Mouse (Mus musculus) hindbrain, postnatal 0 days (tissue): ENCODE data around the gene Tpt1. TPM values are rescaled to one million over a fixed set of nuclear protein-coding genes. Genes with fewer than 3 reads are reported as not detected.
A peak's percentile ranks its signal among the peaks of the same experiment; 100 is the strongest.

Experiments
- ATAC-seq: fragments of 200-750 bp; cut with Nextera tagmentation; 2 replicates; pipeline ENCODE4 v1.8.0; 2017; ENCODE audit warnings: mild to moderate bottlenecking, moderate TSS enrichment, moderate library complexity
- DNase-seq: peaks from one replicate; pipeline ENCODE4 v3.0.0-alpha.2; 2015; ENCODE audit warnings: low spot score
- H3K27ac ChIP-seq: fragments of 300-500 bp; sonication (generic); 2 replicates; pipeline ENCODE4 v1.5.1; 2014; ENCODE audit warnings: mild to moderate bottlenecking
- H3K27me3 ChIP-seq: fragments of 300-500 bp; sonication (generic); 2 replicates; pipeline ENCODE4 v1.6.1; 2014; ENCODE audit warnings: low read length, mixed read lengths; ENCODE audit not compliant: insufficient read depth
- H3K36me3 ChIP-seq: fragments of 300-500 bp; sonication (generic); 2 replicates; pipeline ENCODE4 v1.6.1; 2014; ENCODE audit warnings: low read length, mixed read lengths; ENCODE audit not compliant: insufficient read depth
- H3K4me1 ChIP-seq: fragments of 300-500 bp; sonication (generic); 2 replicates; pipeline ENCODE4 v1.6.1; 2014; ENCODE audit warnings: antibody characterized with exemption, low read length, mixed read lengths; ENCODE audit not compliant: insufficient read depth
- H3K4me2 ChIP-seq: fragments of 300-500 bp; sonication (generic); 2 replicates; pipeline ENCODE4 v1.6.1; 2014; ENCODE audit warnings: low read depth, mild to moderate bottlenecking, low read length, moderate library complexity, mixed read lengths
- H3K4me3 ChIP-seq: fragments of 300-500 bp; sonication (generic); 2 replicates; pipeline ENCODE4 v1.5.1; 2014; ENCODE audit warnings: low read length
- H3K9ac ChIP-seq: fragments of 300-500 bp; sonication (generic); replicated peaks from 2 replicates; pipeline ENCODE4 v1.6.1; 2014; ENCODE audit warnings: mild to moderate bottlenecking, low read length, moderate library complexity, mixed read lengths
- H3K9me3 ChIP-seq: fragments of 300-500 bp; sonication (generic); 2 replicates; pipeline ENCODE4 v1.6.1; 2016; ENCODE audit warnings: low read length, mixed read lengths
- CTCF ChIP-seq: IDR thresholded peaks from 2 replicates; pipeline ENCODE4 v1.5.1; 2016; ENCODE audit warnings: antibody characterized with exemption, control low read depth, low read depth
- WGBS: fragments of 180-500 bp; shearing (Covaris S2); extraction: QIAGEN DNeasy Blood & Tissue Kit; methylation state at CpG from one replicate; pipeline ENCODE4 v1.1.7; 2014; 5-methylcytosine and 5-hydroxymethylcytosine counted together
- polyA plus RNA-seq: library from polyadenylated mRNA; unstranded; fragments of >200 nt; fragmentation: Nextera tagmentation; extraction: Ambion mirVana; gene quantifications from 2 replicates; pipeline ENCODE4 v1.2.1, GENCODE M21; 2015
- total RNA-seq: library from RNA; depleted of rRNA; stranded (reverse); fragments of >200 nt; gene quantifications from 2 replicates; pipeline ENCODE4 v1.2.3, GENCODE M21; 2014

The Tpt1 gene
- total and polyA plus RNA-seq, 2 experiments from 2014 or later: 433 to 731 TPM

DNA sequence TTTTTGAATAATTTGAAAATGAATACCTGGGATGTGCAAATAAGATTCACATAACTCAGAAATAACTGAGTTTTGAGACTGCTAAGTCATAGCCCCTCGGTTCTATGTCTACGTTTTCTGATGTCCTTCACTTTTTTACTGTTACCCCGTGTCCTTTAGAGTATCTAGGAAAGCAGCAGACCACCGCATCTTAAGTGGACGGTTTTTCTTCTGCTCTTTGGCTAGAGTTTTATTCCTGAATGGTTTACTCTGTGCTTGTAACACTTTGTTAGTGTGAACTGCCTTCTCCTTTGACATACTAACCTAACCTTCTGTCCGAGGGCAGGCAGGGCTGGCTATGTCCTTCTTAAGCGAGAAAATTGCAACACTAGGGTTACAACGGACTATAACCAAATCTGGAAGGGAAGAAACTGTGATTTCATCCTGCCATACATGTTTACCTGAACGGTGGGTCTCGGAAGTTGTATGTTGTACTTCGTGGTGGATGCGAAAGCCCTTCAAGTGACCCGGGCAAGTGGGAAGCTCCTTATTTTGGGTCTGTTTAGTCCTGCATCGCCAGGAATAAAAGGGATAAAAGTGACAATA, 690 bp upstream of the Tpt1 start:
- DNase-seq (no peak), ATAC-seq (no peak)
- Histone ChIP-seq H3K9me3 (no peaks in the 10 kb centered on the region), H3K27ac (peak overlapping the region; percentile 99), H3K27me3 (no peaks in the 10 kb centered on the region), H3K4me1 (peaks cover 3% of the 10 kb centered on the region; the same call in 1 of the 2 replicates), H3K9ac (peak overlapping the region; percentile 94), H3K4me3 (peak overlapping the region; percentile 88), H3K36me3 (peaks cover 19% of the 10 kb centered on the region), H3K4me2 (peak overlapping the region; percentile 83)
- WGBS: 6% methylated on average over 14 of the region's 14 CpGs
- no peak for TF ChIP-seq CTCF

DNA sequence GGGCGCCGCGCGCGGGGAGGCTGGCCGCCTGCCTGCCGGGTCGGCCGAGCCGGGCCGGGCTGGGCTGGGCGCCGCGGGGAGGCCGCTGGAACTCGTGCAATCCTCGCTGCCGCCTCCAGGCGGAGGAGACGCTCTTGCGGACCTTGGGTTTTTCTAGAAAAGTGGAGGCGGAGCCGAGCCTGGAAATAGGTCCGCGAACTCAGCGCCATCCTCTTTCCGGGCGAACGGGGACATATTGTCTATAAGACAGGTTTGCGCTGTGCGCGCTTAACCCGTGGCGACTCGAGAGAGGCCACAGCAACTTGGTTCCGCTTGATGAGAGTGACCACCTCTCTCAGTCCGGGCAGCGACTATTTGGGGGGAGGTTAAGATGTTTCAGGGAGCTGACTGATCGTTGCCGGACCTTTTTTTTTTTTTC, 814 bp downstream of the Tpt1 start:
- Histone ChIP-seq H3K36me3 (peaks cover 31% of the 10 kb centered on the region), H3K27me3 (no peaks in the 10 kb centered on the region), H3K4me3 (peak overlapping the region; percentile 88), H3K9ac (peak overlapping the region; percentile 94), H3K4me1 (peaks cover 3% of the 10 kb centered on the region; the same call in 1 of the 2 replicates), H3K4me2 (peak overlapping the region; percentile 62), H3K27ac (peak overlapping the region; percentile 99), H3K9me3 (no peaks in the 10 kb centered on the region)
- WGBS: under 1% methylated on average over 38 of the region's 40 CpGs
- ATAC-seq (peak; percentile 60), DNase-seq (peak; percentile 95)
- peak; percentile 63 for TF ChIP-seq CTCF

DNA sequence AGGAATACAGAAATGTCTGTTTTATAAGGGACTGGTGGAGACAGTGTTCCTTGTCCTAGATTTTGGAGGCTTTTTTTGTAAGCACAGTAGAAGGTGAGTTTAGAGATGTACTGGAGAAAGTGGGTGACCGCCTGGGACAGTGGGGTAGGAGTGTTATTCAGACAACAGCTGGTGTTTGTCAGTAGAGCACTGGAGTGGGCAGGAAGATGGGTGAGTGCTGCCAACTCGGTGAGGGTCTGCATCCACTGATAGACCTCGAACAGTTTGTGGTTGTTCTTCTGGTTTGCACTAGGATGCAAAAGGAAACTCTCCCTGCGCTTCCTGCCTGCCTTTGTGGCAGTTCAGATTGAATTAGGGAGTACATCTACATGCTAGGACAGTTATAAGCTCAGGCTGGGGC, 2.8 kb downstream of the Tpt1 start:
- Histone ChIP-seq H3K4me2 (no peak overlapping the region), H3K9me3 (no peaks in the 10 kb centered on the region), H3K27ac (no peak overlapping the region), H3K36me3 (peaks cover 31% of the 10 kb centered on the region), H3K9ac (no peak overlapping the region), H3K4me1 (peaks cover 3% of the 10 kb centered on the region; the same call in 1 of the 2 replicates), H3K27me3 (no peaks in the 10 kb centered on the region), H3K4me3 (no peak overlapping the region)
- no peak for TF ChIP-seq CTCF
- DNase-seq (no peak), ATAC-seq (no peak)
- WGBS: 86% methylated on average over 4 of the region's 4 CpGs

DNA sequence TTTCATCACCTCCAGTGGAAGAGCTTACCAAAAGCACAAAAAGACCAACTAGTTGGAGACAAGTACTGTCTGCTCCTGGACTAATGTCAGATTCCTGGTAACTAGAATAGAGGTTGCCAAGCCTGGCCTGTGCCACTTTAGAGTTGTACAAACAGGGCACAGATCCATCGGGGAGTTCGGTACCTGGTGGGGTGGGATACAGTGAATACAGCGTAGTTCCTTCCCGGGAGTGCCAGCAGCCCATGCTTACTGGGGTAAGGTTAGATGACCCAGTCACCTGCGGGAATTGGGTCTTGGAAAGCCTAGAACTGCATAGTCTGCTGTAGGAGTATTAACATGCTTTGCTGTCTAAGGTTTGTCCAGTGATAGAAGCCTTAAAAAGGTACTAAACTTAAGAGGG, 3.6 kb downstream of the Tpt1 start:
- peaks cover 31% of the 10 kb centered on the region for H3K36me3 ChIP-seq
- WGBS: 93% methylated on average over 5 of the region's 5 CpGs

DNA sequence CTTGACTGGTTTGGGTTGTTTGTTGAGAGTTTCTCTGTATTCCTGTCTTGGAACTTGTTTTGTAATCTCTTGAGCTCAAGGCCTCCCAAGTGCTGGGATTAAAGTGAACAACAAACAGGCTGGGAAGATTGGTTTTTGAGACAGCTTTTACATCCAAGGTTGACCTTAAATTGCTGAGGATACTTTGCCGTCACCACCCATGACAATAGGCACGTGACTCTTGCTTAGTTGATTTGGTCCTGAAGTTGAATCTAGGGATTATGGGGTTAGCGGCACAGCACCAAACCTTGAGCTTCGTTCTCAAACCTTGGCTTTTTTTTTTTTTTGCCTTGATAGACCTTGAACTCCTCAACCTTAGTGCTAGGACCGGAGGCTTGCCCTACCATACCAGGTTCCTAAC, 4.3 kb downstream of the Tpt1 start:
- H3K27ac ChIP-seq: no peak overlapping the region
- H3K9me3 ChIP-seq: no peaks in the 10 kb centered on the region
- peaks cover 31% of the 10 kb centered on the region for H3K36me3 ChIP-seq
- H3K4me3 ChIP-seq: no peak overlapping the region
- H3K9ac ChIP-seq: no peak overlapping the region
- H3K4me2 ChIP-seq: no peak overlapping the region
- no peak for TF ChIP-seq CTCF
- H3K4me1 ChIP-seq: peaks cover 1% of the 10 kb centered on the region; the same call in 1 of the 2 replicates
- ATAC-seq: no peak
- no peaks in the 10 kb centered on the region for H3K27me3 ChIP-seq
- DNase-seq: no peak
- WGBS: 76% methylated on average over 5 of the region's 5 CpGs

More for the DNA sequence above, 3.6 kb downstream of the Tpt1 start:
- DNase-seq (no peak), ATAC-seq (no peak)
- Histone ChIP-seq H3K4me2 (no peak overlapping the region), H3K27ac (no peak overlapping the region), H3K27me3 (no peaks in the 10 kb centered on the region), H3K9me3 (no peaks in the 10 kb centered on the region), H3K9ac (no peak overlapping the region), H3K4me3 (no peak overlapping the region), H3K4me1 (peaks cover 3% of the 10 kb centered on the region; the same call in 1 of the 2 replicates)
- no peak for TF ChIP-seq CTCF

DNA sequence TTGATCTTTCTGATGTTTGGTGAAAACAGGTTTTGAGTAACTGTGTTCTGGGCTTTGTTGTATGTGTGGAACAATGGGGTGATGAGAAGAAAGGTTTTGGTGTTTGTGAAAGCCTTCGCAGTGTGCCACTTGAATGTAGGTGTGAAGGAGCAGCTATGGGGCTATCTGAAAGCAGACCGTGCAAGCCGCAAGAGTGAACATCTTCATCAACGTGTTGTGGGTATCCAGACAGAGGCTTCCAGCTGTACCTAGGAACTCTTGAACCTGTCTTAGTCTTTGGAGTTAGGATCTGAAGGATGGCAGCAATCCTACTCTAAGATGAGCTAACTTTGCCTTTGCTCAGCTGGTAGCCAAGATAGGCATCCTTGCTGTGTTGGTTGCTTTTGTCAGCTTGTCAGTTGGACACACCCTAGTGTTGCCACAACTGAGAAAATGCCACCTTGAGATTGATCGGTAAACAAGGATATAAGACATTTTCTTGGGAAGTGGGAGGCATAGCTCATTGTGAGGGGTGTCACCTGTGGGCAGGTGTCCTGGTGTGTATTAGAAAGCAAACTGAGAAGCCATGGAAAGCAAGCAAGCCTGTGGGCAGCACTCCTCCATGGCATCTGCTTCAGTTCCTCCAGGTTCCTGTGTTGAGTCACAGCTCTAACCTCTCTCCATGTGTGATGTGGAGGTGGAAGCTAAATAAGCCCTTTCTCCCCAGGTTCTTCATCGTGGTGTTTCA, 5.1 kb downstream of the Tpt1 start:
- Histone ChIP-seq H3K36me3 (peaks cover 31% of the 10 kb centered on the region), H3K4me2 (no peak overlapping the region), H3K9me3 (no peaks in the 10 kb centered on the region), H3K9ac (no peak overlapping the region), H3K4me1 (no peaks in the 10 kb centered on the region), H3K4me3 (no peak overlapping the region), H3K27ac (no peak overlapping the region), H3K27me3 (no peaks in the 10 kb centered on the region)
- DNase-seq: no peak
- TF ChIP-seq CTCF: no peak
- ATAC-seq: no peak
- WGBS: 82% methylated on average over 6 of the region's 6 CpGs

DNA sequence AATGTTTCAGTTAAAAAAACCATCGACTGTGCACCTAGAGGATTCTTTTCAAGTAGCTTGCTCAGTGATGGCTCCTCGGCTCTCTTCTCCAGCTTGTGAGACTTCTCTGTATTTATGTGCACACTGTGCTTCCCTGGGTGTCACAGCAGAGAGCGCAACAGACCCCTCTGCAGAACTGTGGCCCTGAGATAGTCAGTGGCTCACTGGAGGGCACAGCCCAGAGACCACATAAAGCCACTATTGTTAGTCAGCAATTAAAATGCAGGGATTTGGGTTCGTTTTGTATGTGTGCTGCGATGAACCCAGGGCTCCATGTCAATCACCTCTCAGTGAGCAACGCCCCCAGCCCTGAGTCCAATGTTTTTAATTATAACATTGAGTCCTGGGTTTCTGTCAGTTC, 5.9 kb downstream of the Tpt1 start:
- Histone ChIP-seq H3K4me2 (no peak overlapping the region), H3K27ac (no peak overlapping the region), H3K9ac (no peak overlapping the region), H3K9me3 (no peaks in the 10 kb centered on the region), H3K36me3 (peaks cover 31% of the 10 kb centered on the region), H3K27me3 (no peaks in the 10 kb centered on the region), H3K4me1 (no peaks in the 10 kb centered on the region), H3K4me3 (no peak overlapping the region)
- ATAC-seq (peak; percentile 32; the same call in 1 of the 2 replicates), DNase-seq (no peak)
- TF ChIP-seq CTCF: no peak
- whole genome bisulfite sequencing: 33% methylated on average over 6 of the region's 6 CpGs
